Mouse (Mus musculus): ENCODE measurements around the gene Sfrp4. TPM values are rescaled to one million over a fixed set of nuclear protein-coding genes. Genes with fewer than 3 reads are reported as not detected.

Sfrp4 gene
- total and polyA plus RNA-seq, 2 experiments from 2014 or later = 3.8 to 4.7 TPM

GRCm38 (mm10) chr13:19626473-19626872 lies 3.6 kb downstream of the Sfrp4 start:
- 88% methylated on average over 1 of the region's 1 CpGs for WGBS
- Histone ChIP-seq H3K9me3 (ENCODE audit: low read length) (no peaks in the 10 kb centered on the region), H3K9ac (replicated peaks; ENCODE audit: low read length) (no peak overlapping the region), H3K4me1 (ENCODE audit: insufficient read depth, low read length) (peaks cover 9% of the 10 kb centered on the region; the same call in 1 of the 2 replicates), H3K4me3 (ENCODE audit: low read length) (no peak overlapping the region), H3K36me3 (ENCODE audit: insufficient read depth, low read length) (no peaks in the 10 kb centered on the region), H3K27ac (no peak overlapping the region), H3K4me2 (ENCODE audit: low read depth, low read length) (no peak overlapping the region), H3K27me3 (ENCODE audit: insufficient read depth, low read length) (no peaks in the 10 kb centered on the region; the same call in 1 of the 2 replicates)
- ATAC-seq (no peak), DNase-seq (ENCODE audit: low spot score) (no peak)
- no peak for TF ChIP-seq CTCF (IDR thresholded peaks at IDR 0.05; ENCODE audit: low read depth)

- Histone ChIP-seq H3K4me2 (ENCODE audit: low read depth, low read length) (no peak overlapping the region), H3K9me3 (ENCODE audit: low read length) (no peaks in the 10 kb centered on the region), H3K36me3 (ENCODE audit: insufficient read depth, low read length) (no peaks in the 10 kb centered on the region), H3K9ac (replicated peaks; ENCODE audit: low read length) (no peak overlapping the region), H3K4me1 (ENCODE audit: insufficient read depth, low read length) (no peaks in the 10 kb centered on the region), H3K27me3 (ENCODE audit: insufficient read depth, low read length) (no peaks in the 10 kb centered on the region), H3K4me3 (ENCODE audit: low read length) (no peak overlapping the region), H3K27ac (no peak overlapping the region)
- WGBS = 92% methylated on average over 5 of the region's 5 CpGs
- ATAC-seq = no peak
- TF ChIP-seq CTCF (IDR thresholded peaks at IDR 0.05; ENCODE audit: low read depth) = no peak
- DNase-seq (ENCODE audit: low spot score) = no peak
Measured at GRCm38 (mm10) chr13:19630768-19631709, 8.1 kb downstream of the Sfrp4 start.

- DNase-seq (ENCODE audit: low spot score) (peak; percentile 57), ATAC-seq (no peak)
- TF ChIP-seq CTCF (IDR thresholded peaks at IDR 0.05; ENCODE audit: low read depth) = peak; percentile 73
- no peak overlapping the region for H3K27ac ChIP-seq
- H3K9ac ChIP-seq (replicated peaks; ENCODE audit: low read length) = no peak overlapping the region
- H3K4me1 ChIP-seq (ENCODE audit: insufficient read depth, low read length) = no peaks in the 10 kb centered on the region
- H3K4me3 ChIP-seq (ENCODE audit: low read length) = no peak overlapping the region
- no peak overlapping the region for H3K4me2 ChIP-seq (ENCODE audit: low read depth, low read length)
- no peaks in the 10 kb centered on the region for H3K36me3 ChIP-seq (ENCODE audit: insufficient read depth, low read length)
- no peaks in the 10 kb centered on the region for H3K9me3 ChIP-seq (ENCODE audit: low read length)
- H3K27me3 ChIP-seq (ENCODE audit: insufficient read depth, low read length) = no peaks in the 10 kb centered on the region
- 74% methylated on average over 4 of the region's 4 CpGs for WGBS
Measured at GRCm38 (mm10) chr13:19636131-19636530, 13.2 kb downstream of the Sfrp4 start.

GRCm38 (mm10) chr13:19640203-19640851 lies 17.4 kb downstream of the Sfrp4 start:
- H3K4me3 ChIP-seq (ENCODE audit: low read length) = no peak overlapping the region
- H3K27ac ChIP-seq = no peak overlapping the region
- no peak overlapping the region for H3K4me2 ChIP-seq (ENCODE audit: low read depth, low read length)
- WGBS = 70% methylated on average over 2 of the region's 2 CpGs
- 0 out of 2 replicates have a peak, but pooled peaks have one; percentile 62 for ATAC-seq
- no peaks in the 10 kb centered on the region for H3K27me3 ChIP-seq (ENCODE audit: insufficient read depth, low read length)
- peak; percentile 68 for DNase-seq (ENCODE audit: low spot score)
- no peaks in the 10 kb centered on the region for H3K4me1 ChIP-seq (ENCODE audit: insufficient read depth, low read length)
- no peaks in the 10 kb centered on the region for H3K36me3 ChIP-seq (ENCODE audit: insufficient read depth, low read length)
- TF ChIP-seq CTCF (IDR thresholded peaks at IDR 0.05; ENCODE audit: low read depth) = peak; percentile 60
- H3K9ac ChIP-seq (replicated peaks; ENCODE audit: low read length) = no peak overlapping the region
- H3K9me3 ChIP-seq (ENCODE audit: low read length) = no peaks in the 10 kb centered on the region

- Histone ChIP-seq H3K27me3 (ENCODE audit: insufficient read depth, low read length) (no peaks in the 10 kb centered on the region), H3K27ac (no peak overlapping the region), H3K4me3 (ENCODE audit: low read length) (no peak overlapping the region), H3K9ac (replicated peaks; ENCODE audit: low read length) (no peak overlapping the region), H3K4me2 (ENCODE audit: low read depth, low read length) (no peak overlapping the region), H3K4me1 (ENCODE audit: insufficient read depth, low read length) (no peaks in the 10 kb centered on the region), H3K36me3 (ENCODE audit: insufficient read depth, low read length) (no peaks in the 10 kb centered on the region), H3K9me3 (ENCODE audit: low read length) (no peaks in the 10 kb centered on the region)
- no peak for ATAC-seq
- WGBS = 76% methylated on average over 1 of the region's 1 CpGs
- DNase-seq (ENCODE audit: low spot score) = no peak
- TF ChIP-seq CTCF (IDR thresholded peaks at IDR 0.05; ENCODE audit: low read depth) = no peak
Measured at GRCm38 (mm10) chr13:19643519-19643918, 20.6 kb downstream of the Sfrp4 start.

- Histone ChIP-seq H3K27me3 (ENCODE audit: insufficient read depth, low read length) (no peaks in the 10 kb centered on the region), H3K4me3 (ENCODE audit: low read length) (no peak overlapping the region), H3K9me3 (ENCODE audit: low read length) (no peaks in the 10 kb centered on the region), H3K4me2 (ENCODE audit: low read depth, low read length) (no peak overlapping the region), H3K4me1 (ENCODE audit: insufficient read depth, low read length) (no peaks in the 10 kb centered on the region), H3K27ac (no peak overlapping the region), H3K36me3 (ENCODE audit: insufficient read depth, low read length) (no peaks in the 10 kb centered on the region), H3K9ac (replicated peaks; ENCODE audit: low read length) (no peak overlapping the region)
- peak; percentile 42 for DNase-seq (ENCODE audit: low spot score)
- 79% methylated on average over 2 of the region's 2 CpGs for WGBS
- ATAC-seq = peak; percentile 45; the same call in 1 of the 2 replicates
- peak; percentile 62 for TF ChIP-seq CTCF (IDR thresholded peaks at IDR 0.05; ENCODE audit: low read depth)
Measured at GRCm38 (mm10) chr13:19644225-19644624, 21.3 kb downstream of the Sfrp4 start.

All from hindbrain, postnatal 0 days (tissue).